Mouse (Mus musculus): ENCODE results near the gene AL607142.1.

DNA sequence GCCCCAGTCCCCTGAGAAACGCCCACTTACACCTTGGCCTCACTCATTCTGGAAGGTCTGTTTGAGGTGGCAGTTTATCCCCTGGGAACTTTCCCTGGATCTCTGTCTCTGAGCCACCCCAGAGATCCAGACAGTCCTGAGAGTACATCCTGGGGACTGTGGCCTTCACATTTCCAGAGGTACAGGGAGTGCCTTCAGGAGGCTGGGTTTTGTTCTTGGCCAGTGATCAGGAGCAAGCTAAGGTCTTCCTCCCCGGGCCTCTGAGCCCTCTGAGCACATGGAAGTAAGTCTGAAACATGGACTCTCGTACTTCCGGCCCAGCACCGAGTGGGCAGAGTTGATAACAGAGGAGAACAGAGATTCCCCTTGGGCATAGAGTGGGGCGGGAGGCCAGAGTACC lies 59.9 kb downstream of the AL607142.1 start:
- TF ChIP-seq CTCF (IDR thresholded peaks at IDR 0.05; ENCODE audit: low read depth) (no peak), EP300 (optimal IDR thresholded peaks at IDR 0.05) (no peak)
